Mouse (Mus musculus): Measurements from ENCODE around the gene Eif3k.

GRCm38 (mm10) chr7:28924802-28925201 is 56.9 kb downstream of the Eif3k start:
- TF ChIP-seq CTCF (IDR thresholded peaks at IDR 0.05; ENCODE audit: low read depth) (no peak), EP300 (IDR thresholded peaks at IDR 0.05; ENCODE audit: low read depth) (no peak)

Data from liver, postnatal 0 days (tissue).